Mouse (Mus musculus) lung, adult 2 months (tissue): Measurements from ENCODE around the gene Dnah12.

Experiments used
- CTCF ChIP-seq: fragments of 200-500 bp; IDR thresholded peaks from 2 replicates; pipeline ENCODE4 v1.5.1; 2011; ENCODE audit warnings: mild to moderate bottlenecking, low read length, control low read depth; ENCODE audit not compliant: insufficient read depth
- POLR2A ChIP-seq: fragments of 200-500 bp; IDR thresholded peaks from 2 replicates; pipeline ENCODE4 v1.6.1; 2011; ENCODE audit warnings: low read depth, mild to moderate bottlenecking, control low read depth, low read length, borderline replicate concordance; ENCODE audit errors: extremely low read depth

DNA sequence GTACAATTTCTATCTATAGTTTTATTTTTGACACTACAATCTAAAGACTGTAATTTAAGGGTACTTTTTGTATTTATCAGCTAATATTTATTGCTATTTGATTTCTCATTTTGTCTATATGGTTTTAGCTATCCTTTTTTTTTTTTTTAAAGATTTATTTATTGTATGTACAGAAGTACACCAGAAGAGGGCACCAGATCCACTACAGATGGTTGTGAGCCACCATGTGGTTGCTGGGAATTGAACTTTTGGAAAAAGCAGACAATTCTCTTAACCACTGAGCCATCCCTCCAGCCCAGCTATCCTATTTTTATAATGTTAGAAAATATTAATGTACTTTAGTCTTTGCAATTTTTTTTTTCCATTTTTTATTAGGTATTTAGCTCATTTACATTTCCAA, 4.8 kb downstream of the Dnah12 start:
- TF ChIP-seq CTCF (no peak), POLR2A (no peak)
